Mouse (Mus musculus) frontal cortex, adult 2 months (tissue): ENCODE data around the gene Acads. TPM values are rescaled to one million over a fixed set of nuclear protein-coding genes. Genes with fewer than 3 reads are reported as not detected.
"Not testable (repeated sequence)": the region's sequence is repeated elsewhere in the genome, so short reads cannot be mapped to it uniquely, and the experiment has no call there.

Experiments
- DNase-seq, 2 experiments: peaks; one replicate each; pipeline ENCODE4 v3.0.0; 2022; ENCODE audit warnings: low spot score in 1 of 2; ENCODE audit errors: extremely low spot score in 1 of 2
- polyA plus RNA-seq: library from polyadenylated mRNA; depleted of rRNA; stranded (reverse); fragments of >200 nt; gene quantifications from 2 replicates; pipeline ENCODE4 v1.2.3, GENCODE M21; 2012; rRNA removed

Acads gene
- polyA plus RNA-seq, 1 experiment = 14.9 TPM

DNA sequence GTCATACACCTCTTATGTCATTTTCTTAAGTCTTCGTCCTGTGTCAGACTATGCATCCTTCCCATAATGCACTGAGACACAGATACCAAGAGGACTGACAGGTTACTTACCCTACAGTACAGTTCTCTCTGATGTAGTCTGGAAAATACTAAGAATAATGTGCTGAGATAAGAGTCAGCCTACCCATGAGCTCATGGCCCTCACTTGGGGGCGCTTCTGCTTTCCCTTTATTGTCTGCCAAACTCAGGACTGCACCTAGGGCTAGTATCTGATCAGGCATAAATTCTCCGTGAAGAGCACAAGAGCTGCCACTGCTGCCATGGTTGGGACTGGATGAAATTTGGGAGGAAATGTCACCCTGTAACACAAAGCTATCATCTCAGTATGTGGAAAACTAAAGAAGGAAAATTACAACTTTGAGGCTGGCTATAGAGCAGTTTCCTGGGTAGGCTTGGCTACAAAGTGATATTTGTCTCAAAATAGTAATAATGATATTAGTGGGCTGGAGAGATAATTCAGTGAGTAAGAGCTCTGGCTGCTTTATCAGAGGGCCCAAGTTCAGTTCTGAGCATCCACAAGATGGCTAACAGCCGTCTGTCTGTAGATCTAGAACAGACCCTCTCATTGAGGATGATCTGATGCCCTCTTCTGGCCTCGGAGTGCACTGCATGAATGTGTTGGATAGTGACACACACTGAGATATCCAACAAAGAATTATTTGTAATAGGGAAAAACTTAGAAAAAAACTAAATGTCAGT, 42.8 kb downstream of the Acads start:
- peak in 1 of 2 experiments; percentile 78 for DNase-seq

DNA sequence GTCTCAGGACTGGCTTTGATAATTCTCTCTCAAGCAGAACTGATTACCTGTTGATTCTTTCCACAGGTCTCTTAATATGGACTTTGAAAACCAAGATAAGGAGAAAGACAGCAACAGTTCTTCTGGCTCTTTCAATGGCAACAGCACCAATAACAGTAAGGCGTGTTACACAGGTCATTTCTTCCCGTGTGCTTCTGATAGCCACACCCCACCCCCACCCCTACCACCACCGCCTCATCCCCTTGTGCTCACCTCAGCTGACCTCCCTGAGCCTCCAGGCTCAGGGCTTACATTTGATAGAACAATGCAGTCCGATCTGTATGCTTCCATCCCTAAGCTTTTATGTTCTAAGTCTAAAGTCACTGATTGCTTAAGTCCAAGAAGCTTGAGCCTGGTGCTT, 44.4 kb downstream of the Acads start:
- no peak for DNase-seq

- DNase-seq = not testable (repeated sequence)
Observed at GRCm38 (mm10) chr5:115073306-115073705, 45.8 kb downstream of the Acads start.

- DNase-seq = peak in 1 of 2 experiments; percentile 75
Observed at GRCm38 (mm10) chr5:115072143-115072542, 47.0 kb downstream of the Acads start.

DNA sequence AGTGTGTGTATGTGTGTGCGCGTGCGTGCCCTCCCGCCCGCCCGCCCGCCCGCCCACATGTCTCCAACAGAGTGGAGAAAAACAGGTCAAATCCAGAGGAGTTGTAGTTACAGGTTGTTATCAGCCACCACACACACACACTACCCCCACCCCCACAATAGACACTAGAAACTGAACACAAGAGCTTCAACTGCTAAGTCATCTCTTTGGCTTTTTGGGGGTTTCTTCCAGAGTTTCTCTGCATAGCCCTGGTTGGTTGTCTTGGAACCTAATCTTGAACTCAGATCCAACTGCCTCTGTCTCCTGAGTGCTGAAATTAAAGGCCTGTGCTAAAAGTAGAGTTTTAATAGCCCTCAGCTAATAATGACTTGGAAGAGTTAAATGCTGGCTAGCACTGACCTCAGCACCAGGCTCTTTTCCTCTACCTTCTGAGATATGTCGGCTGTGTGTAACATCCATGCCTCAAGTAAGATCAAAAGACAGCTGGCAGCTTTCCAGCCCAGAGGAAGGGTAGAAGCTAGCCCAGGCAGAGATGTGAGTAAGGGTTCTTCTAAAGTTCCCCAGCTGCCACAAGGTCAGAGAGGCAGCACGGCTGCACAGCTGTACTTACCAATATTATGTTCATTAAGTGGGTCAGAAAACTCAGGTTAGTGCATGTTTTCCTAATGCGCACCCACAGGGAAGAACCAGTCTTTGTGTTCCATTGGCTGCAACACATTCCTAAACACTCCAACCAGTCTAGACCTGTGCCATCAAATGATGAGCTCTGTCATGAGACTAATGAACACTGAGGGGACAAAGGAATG, 47.8 kb downstream of the Acads start:
- no peak for DNase-seq

GRCm38 (mm10) chr5:115070457-115070856, 48.7 kb downstream of the Acads start:
- DNase-seq = no peak

- DNase-seq = no peak
Observed at GRCm38 (mm10) chr5:115069611-115070010, 49.5 kb downstream of the Acads start.

DNA sequence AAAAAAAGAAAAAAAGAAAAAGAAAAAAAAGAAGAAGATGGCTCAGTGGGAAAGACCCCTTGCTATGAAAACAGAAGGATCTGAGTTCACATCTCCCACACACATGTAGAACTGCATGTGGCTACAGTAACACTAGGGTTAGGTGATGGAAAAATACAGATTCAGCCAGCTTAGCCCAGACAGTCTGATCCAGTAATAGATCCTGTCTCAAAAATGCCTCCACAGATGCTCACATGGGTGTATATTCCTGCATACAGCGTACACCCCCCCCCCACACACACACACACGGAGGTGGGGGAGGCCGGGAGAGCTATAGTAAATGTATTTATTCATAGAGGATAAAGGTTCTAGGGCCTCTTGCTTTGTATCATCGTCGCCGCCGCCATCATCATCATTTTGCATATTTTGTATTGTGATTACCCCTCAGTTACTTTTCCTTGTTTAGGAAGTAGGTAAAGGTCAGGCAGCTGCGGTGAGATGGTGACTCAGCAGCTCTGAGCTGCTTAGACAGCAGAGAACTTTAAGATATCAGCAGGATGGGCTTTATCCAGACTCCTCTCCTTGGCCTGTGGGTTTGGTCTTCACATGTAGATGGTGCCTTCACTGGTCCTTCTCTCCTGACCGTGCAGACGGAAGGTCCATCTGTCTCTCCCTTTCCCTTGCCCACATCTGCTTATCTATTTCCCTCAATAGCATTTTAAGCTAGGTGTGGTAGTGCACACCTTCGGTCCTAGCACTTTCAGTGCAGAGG, 50.3 kb downstream of the Acads start:
- DNase-seq = peak in 1 of 2 experiments; percentile 20

GRCm38 (mm10) chr5:115066245-115066644, 52.9 kb downstream of the Acads start:
- no peak for DNase-seq

- no peak for DNase-seq
Observed at GRCm38 (mm10) chr5:115063391-115063790, 55.8 kb downstream of the Acads start.

- no peak for DNase-seq
Observed at GRCm38 (mm10) chr5:115062566-115062965, 56.6 kb downstream of the Acads start.

- no peak for DNase-seq
Observed at GRCm38 (mm10) chr5:115060977-115061376, 58.2 kb downstream of the Acads start.

Other genes with a start within 250 kb of the Acads start
- gene Oasl2, start 222.4 kb downstream of the Acads start, polyA plus RNA-seq = 8.3 and 8.7 TPM in 2 replicates
- gene Oasl1, start 196.1 kb downstream of the Acads start, polyA plus RNA-seq = 0.48 and 0.78 TPM in 2 replicates
- gene 2210016L21Rik, start 177.2 kb downstream of the Acads start, polyA plus RNA-seq = 112 and 115 TPM in 2 replicates
- gene Hnf1a, start 148.3 kb downstream of the Acads start, polyA plus RNA-seq = not detected in 2 replicates
- 70.2 and 71.3 TPM in 2 replicates for gene Sppl3, start 108.2 kb downstream of the Acads start, polyA plus RNA-seq
- gene Gm10401, start 21.1 kb downstream of the Acads start, polyA plus RNA-seq = not detected in 2 replicates
- gene Unc119b, start 15.6 kb upstream of the Acads start, polyA plus RNA-seq = 27.9 and 28.9 TPM in 2 replicates
- gene Mlec, start 38.8 kb upstream of the Acads start, polyA plus RNA-seq = 66.5 and 67.1 TPM in 2 replicates
- gene Cabp1, start 75.0 kb upstream of the Acads start, polyA plus RNA-seq = 291 and 354 TPM in 2 replicates
- 129 and 134 TPM in 2 replicates for gene Pop5, start 116.5 kb upstream of the Acads start, polyA plus RNA-seq
- gene Rnf10, start 153.6 kb upstream of the Acads start, polyA plus RNA-seq = 177 and 178 TPM in 2 replicates
- 29.4 and 34.3 TPM in 2 replicates for gene Coq5, start 160.3 kb upstream of the Acads start, polyA plus RNA-seq
- 637 and 750 TPM in 2 replicates for gene Dynll1, start 181.7 kb upstream of the Acads start, polyA plus RNA-seq
- 67.9 and 79.2 TPM in 2 replicates for gene Srsf9, start 207.8 kb upstream of the Acads start, polyA plus RNA-seq
- gene Gatc, start 221.8 kb upstream of the Acads start, polyA plus RNA-seq = 32.8 and 33.0 TPM in 2 replicates
- 22.2 and 24.1 TPM in 2 replicates for gene Triap1, start 221.9 kb upstream of the Acads start, polyA plus RNA-seq
- gene Cox6a1, start 229.6 kb upstream of the Acads start, polyA plus RNA-seq = 2,228 and 3,541 TPM in 2 replicates